Mouse (Mus musculus): ENCODE data around the gene Crip1.

- TF ChIP-seq CHD2 (IDR thresholded peaks at IDR 0.05; ENCODE audit: low read depth, low read length) (no peak), ZC3H11A (IDR thresholded peaks at IDR 0.05; ENCODE audit: borderline replicate concordance, low read depth, low read length) (no peak), ZNF384 (IDR thresholded peaks at IDR 0.05; ENCODE audit: low read depth, low read length) (no peak), MAFK (IDR thresholded peaks at IDR 0.05; ENCODE audit: insufficient read depth, low read depth, low read length) (no peak)
Measured at GRCm38 (mm10) chr12:113099470-113100237, 46.5 kb upstream of the Crip1 start.

All from ES-E14 (cell line).